Mouse (Mus musculus): ENCODE measurements around the gene Itgb3bp. TPM values are rescaled to one million over a fixed set of nuclear protein-coding genes. Genes with fewer than 3 reads are reported as not detected.

Gene Itgb3bp
- polyA plus RNA-seq, 1 experiment from 2014 or later, result 48.1 TPM

- Histone ChIP-seq H3K9ac (replicated peaks) (no peak overlapping the region), H3K9me3 (no peaks in the 10 kb centered on the region), H3K27ac (no peak overlapping the region), H3K4me3 (replicated peaks) (peak overlapping the region; percentile 69), H3K4me1 (replicated peaks) (peaks cover 9% of the 10 kb centered on the region), H3K27me3 (no peaks in the 10 kb centered on the region), H3K4me2 (peak overlapping the region; percentile 69), H3K36me3 (peaks cover 8% of the 10 kb centered on the region; the same call in 1 of the 2 replicates)
- 73% methylated on average over 4 of the region's 4 CpGs for WGBS
- no peak for ATAC-seq (ENCODE audit: insufficient number of reproducible peaks, insufficient read depth, low FRiP score, low TSS enrichment, low read depth)
Observed at GRCm38 (mm10) chr4:99828337-99828736, 101.3 kb downstream of the Itgb3bp start.

DNA sequence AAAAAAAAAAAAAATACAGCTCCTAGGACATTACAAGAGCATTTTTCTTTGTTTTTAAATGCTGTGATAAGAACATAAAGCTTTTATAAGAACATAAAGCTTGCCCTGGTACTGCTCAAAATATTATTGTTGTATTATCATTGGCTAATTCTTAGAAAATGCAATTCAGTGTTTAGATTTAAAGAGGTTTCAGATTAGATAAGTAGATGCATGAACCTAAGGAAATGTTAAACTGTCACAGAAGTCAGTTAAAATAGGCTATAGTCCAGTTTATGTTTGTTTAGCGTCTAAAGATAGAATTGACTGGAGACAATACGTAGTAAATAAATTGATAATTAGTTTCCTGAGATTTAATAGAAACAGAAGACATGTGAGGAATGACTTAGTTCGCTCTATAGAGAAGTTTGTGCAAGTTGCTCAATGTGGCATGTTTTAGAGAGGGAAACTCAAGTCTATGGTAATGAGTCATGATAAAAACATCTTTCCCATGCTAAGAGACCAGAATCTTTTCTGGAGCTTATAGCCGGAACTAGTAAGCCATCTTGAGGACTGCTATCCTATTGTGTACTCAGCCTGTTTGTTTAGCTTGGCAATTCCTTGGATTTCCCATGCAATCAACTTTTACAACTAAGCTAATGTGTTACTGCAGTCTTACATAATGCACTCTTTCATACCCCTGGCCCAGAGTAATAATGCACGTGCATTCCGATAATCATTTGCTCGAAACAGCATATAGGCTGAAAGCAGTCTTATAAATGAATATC is 112.7 kb downstream of the Itgb3bp start:
- no peak overlapping the region for H3K27ac ChIP-seq
- 85% methylated on average over 7 of the region's 7 CpGs for WGBS
- H3K27me3 ChIP-seq, result no peaks in the 10 kb centered on the region
- H3K9ac ChIP-seq (replicated peaks), result no peak overlapping the region
- H3K9me3 ChIP-seq, result no peaks in the 10 kb centered on the region
- no peaks in the 10 kb centered on the region for H3K36me3 ChIP-seq
- H3K4me2 ChIP-seq, result no peak overlapping the region
- no peak for ATAC-seq (ENCODE audit: insufficient number of reproducible peaks, insufficient read depth, low FRiP score, low TSS enrichment, low read depth)
- H3K4me3 ChIP-seq (replicated peaks), result no peak overlapping the region
- H3K4me1 ChIP-seq (replicated peaks), result no peaks in the 10 kb centered on the region

DNA sequence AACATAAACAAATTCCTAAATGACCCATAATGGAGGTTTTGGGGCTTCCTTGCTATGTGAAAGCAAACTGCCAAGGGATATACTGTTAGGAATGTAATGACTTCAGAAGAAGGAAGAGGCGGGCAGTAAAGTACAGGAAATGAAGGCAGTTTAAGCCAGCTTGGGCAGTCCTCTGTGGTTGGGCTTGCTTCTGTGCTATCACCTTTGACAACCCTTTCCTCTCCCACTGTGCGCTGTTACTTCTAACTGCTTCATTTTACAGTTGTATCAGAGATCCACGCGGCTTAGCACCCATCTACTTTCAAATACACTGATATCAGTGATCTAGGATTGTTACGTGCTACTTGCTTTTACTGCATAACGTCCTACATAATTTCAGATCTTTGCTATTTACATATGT is 137.2 kb downstream of the Itgb3bp start:
- no peaks in the 10 kb centered on the region for H3K27me3 ChIP-seq
- no peaks in the 10 kb centered on the region for H3K4me1 ChIP-seq (replicated peaks)
- H3K27ac ChIP-seq, result no peak overlapping the region
- H3K9me3 ChIP-seq, result no peaks in the 10 kb centered on the region
- no peak for ATAC-seq (ENCODE audit: insufficient number of reproducible peaks, insufficient read depth, low FRiP score, low TSS enrichment, low read depth)
- WGBS, result 80% methylated on average over 6 of the region's 6 CpGs
- H3K4me3 ChIP-seq (replicated peaks), result no peak overlapping the region
- H3K9ac ChIP-seq (replicated peaks), result no peak overlapping the region
- peaks cover 12% of the 10 kb centered on the region; the same call in 1 of the 2 replicates for H3K36me3 ChIP-seq
- no peak overlapping the region for H3K4me2 ChIP-seq

GRCm38 (mm10) chr4:99773041-99773440 is 156.6 kb downstream of the Itgb3bp start:
- Histone ChIP-seq H3K27ac (no peak overlapping the region), H3K9ac (replicated peaks) (no peak overlapping the region), H3K4me1 (replicated peaks) (no peaks in the 10 kb centered on the region), H3K9me3 (no peaks in the 10 kb centered on the region), H3K4me3 (replicated peaks) (no peak overlapping the region), H3K36me3 (no peaks in the 10 kb centered on the region), H3K27me3 (no peaks in the 10 kb centered on the region), H3K4me2 (no peak overlapping the region)
- no peak for ATAC-seq (ENCODE audit: insufficient number of reproducible peaks, insufficient read depth, low FRiP score, low TSS enrichment, low read depth)
- WGBS, result 58% methylated on average over 1 of the region's 1 CpGs

DNA sequence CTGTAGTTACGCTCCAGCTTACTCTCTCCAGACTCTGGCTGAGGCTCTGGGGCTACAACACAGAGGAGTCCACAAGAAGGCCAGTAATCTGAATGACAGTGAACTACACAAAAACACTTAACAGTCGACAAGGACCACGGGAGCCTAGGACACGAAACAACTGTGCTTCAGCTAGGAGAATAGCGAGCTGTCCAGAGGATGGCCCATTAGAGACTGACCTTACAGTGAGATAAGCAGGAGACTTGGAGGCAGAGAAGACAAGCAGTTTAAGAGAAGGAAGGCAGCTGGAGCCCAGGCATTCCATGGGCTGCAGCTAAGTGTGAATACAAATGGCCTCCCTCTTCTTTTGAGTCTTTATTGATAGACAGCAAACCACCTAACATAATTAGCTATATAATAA is 159.1 kb downstream of the Itgb3bp start:
- Histone ChIP-seq H3K27me3 (no peaks in the 10 kb centered on the region), H3K4me1 (replicated peaks) (no peaks in the 10 kb centered on the region), H3K9me3 (no peaks in the 10 kb centered on the region), H3K36me3 (no peaks in the 10 kb centered on the region), H3K9ac (replicated peaks) (no peak overlapping the region), H3K4me2 (no peak overlapping the region), H3K4me3 (replicated peaks) (no peak overlapping the region), H3K27ac (no peak overlapping the region)
- WGBS, result 91% methylated on average over 5 of the region's 5 CpGs
- no peak for ATAC-seq (ENCODE audit: insufficient number of reproducible peaks, insufficient read depth, low FRiP score, low TSS enrichment, low read depth)

GRCm38 (mm10) chr4:99766753-99767152 is 162.9 kb downstream of the Itgb3bp start:
- Histone ChIP-seq H3K27me3 (no peaks in the 10 kb centered on the region), H3K4me1 (replicated peaks) (no peaks in the 10 kb centered on the region), H3K9ac (replicated peaks) (no peak overlapping the region), H3K27ac (no peak overlapping the region), H3K9me3 (no peaks in the 10 kb centered on the region), H3K4me3 (replicated peaks) (no peak overlapping the region), H3K4me2 (no peak overlapping the region), H3K36me3 (no peaks in the 10 kb centered on the region)
- ATAC-seq (ENCODE audit: insufficient number of reproducible peaks, insufficient read depth, low FRiP score, low TSS enrichment, low read depth), result no peak
- 62% methylated on average over 1 of the region's 1 CpGs for WGBS

DNA sequence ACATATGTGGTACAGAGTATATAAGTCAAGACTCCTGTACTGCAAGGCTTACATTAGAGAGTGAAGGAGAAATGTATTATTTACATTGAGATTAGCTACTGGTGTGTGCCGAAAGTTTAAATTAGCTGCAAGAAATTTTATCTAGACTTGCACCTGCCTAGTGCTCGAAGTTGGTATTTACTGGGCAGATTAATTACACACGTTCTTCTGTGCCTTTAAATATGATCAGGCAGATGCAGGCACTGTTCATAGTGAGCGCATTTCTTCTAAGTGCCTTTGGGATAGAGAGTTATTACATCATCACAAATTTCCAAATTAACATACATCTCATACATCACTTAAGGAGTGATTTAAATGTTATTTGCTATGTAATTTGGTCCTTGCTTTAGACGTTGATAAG is 163.3 kb downstream of the Itgb3bp start:
- Histone ChIP-seq H3K27ac (no peak overlapping the region), H3K4me1 (replicated peaks) (no peaks in the 10 kb centered on the region)
- no peak for ATAC-seq (ENCODE audit: insufficient number of reproducible peaks, insufficient read depth, low FRiP score, low TSS enrichment, low read depth)

GRCm38 (mm10) chr4:99752426-99752825 is 177.2 kb downstream of the Itgb3bp start:
- H3K9ac ChIP-seq (replicated peaks), result no peak overlapping the region
- no peak for ATAC-seq (ENCODE audit: insufficient number of reproducible peaks, insufficient read depth, low FRiP score, low TSS enrichment, low read depth)
- H3K4me2 ChIP-seq, result no peak overlapping the region
- 90% methylated on average over 5 of the region's 5 CpGs for WGBS
- H3K27me3 ChIP-seq, result no peaks in the 10 kb centered on the region
- no peak overlapping the region for H3K27ac ChIP-seq
- H3K4me1 ChIP-seq (replicated peaks), result no peaks in the 10 kb centered on the region
- peaks cover 10% of the 10 kb centered on the region for H3K36me3 ChIP-seq
- H3K9me3 ChIP-seq, result 0 out of 2 replicates have a peak, but pooled peaks cover 4% of the 10 kb centered on the region
- H3K4me3 ChIP-seq (replicated peaks), result no peak overlapping the region

More for the DNA sequence above, 163.3 kb downstream of the Itgb3bp start:
- Histone ChIP-seq H3K9ac (replicated peaks) (no peak overlapping the region), H3K36me3 (peaks cover under 1% of the 10 kb centered on the region; the same call in 1 of the 2 replicates), H3K4me3 (replicated peaks) (no peak overlapping the region), H3K9me3 (no peaks in the 10 kb centered on the region), H3K27me3 (no peaks in the 10 kb centered on the region), H3K4me2 (no peak overlapping the region)
- WGBS, result 76% methylated on average over 5 of the region's 5 CpGs

DNA sequence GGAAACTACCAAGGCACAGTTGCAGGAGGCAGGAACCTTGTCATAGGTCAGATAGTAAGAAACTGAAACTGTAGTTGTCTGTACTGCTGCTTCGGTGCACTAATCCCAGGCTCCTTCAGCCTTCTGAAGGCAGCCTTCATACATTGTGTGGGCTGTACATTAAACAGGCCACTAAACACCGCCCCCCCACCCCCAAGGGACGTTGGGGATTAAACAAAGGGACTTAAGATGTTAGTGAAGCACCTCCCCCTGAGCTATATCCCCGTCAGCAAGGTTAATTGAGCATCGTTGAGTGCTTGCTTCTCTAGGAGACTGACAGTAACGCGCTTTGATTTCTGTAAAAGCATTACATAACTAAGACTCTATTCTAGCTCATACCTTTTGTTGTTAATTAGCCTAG is 189.8 kb downstream of the Itgb3bp start:
- Histone ChIP-seq H3K27ac (no peak overlapping the region), H3K27me3 (no peaks in the 10 kb centered on the region), H3K9me3 (no peaks in the 10 kb centered on the region), H3K4me1 (replicated peaks) (peaks cover 8% of the 10 kb centered on the region; the same call in 1 of the 2 replicates), H3K4me2 (no peak overlapping the region), H3K9ac (replicated peaks) (no peak overlapping the region), H3K4me3 (replicated peaks) (no peak overlapping the region), H3K36me3 (peaks cover 11% of the 10 kb centered on the region; the same call in 1 of the 2 replicates)
- no peak for ATAC-seq (ENCODE audit: insufficient number of reproducible peaks, insufficient read depth, low FRiP score, low TSS enrichment, low read depth)
- WGBS, result 38% methylated on average over 7 of the region's 7 CpGs

GRCm38 (mm10) chr4:99725914-99726451 is 203.6 kb downstream of the Itgb3bp start:
- Histone ChIP-seq H3K36me3 (peaks cover 50% of the 10 kb centered on the region), H3K9ac (replicated peaks) (no peak overlapping the region), H3K27ac (no peak overlapping the region), H3K4me1 (replicated peaks) (no peaks in the 10 kb centered on the region), H3K4me3 (replicated peaks) (no peak overlapping the region), H3K27me3 (no peaks in the 10 kb centered on the region), H3K9me3 (peaks cover 16% of the 10 kb centered on the region), H3K4me2 (no peak overlapping the region)
- WGBS, result 88% methylated on average over 8 of the region's 8 CpGs
- no peak for ATAC-seq (ENCODE audit: insufficient number of reproducible peaks, insufficient read depth, low FRiP score, low TSS enrichment, low read depth)

GRCm38 (mm10) chr4:99724331-99724730 is 205.3 kb downstream of the Itgb3bp start:
- H3K4me3 ChIP-seq (replicated peaks), result no peak overlapping the region
- ATAC-seq (ENCODE audit: insufficient number of reproducible peaks, insufficient read depth, low FRiP score, low TSS enrichment, low read depth), result no peak
- 0 out of 2 replicates have a peak, but pooled peaks cover under 1% of the 10 kb centered on the region for H3K9me3 ChIP-seq
- H3K4me1 ChIP-seq (replicated peaks), result no peaks in the 10 kb centered on the region
- WGBS, result 97% methylated on average over 4 of the region's 4 CpGs
- no peak overlapping the region for H3K9ac ChIP-seq (replicated peaks)
- H3K36me3 ChIP-seq, result peaks cover 39% of the 10 kb centered on the region
- no peaks in the 10 kb centered on the region for H3K27me3 ChIP-seq
- H3K27ac ChIP-seq, result no peak overlapping the region
- H3K4me2 ChIP-seq, result no peak overlapping the region
